Mouse (Mus musculus): ENCODE measurements around the gene Klf15.

DNA sequence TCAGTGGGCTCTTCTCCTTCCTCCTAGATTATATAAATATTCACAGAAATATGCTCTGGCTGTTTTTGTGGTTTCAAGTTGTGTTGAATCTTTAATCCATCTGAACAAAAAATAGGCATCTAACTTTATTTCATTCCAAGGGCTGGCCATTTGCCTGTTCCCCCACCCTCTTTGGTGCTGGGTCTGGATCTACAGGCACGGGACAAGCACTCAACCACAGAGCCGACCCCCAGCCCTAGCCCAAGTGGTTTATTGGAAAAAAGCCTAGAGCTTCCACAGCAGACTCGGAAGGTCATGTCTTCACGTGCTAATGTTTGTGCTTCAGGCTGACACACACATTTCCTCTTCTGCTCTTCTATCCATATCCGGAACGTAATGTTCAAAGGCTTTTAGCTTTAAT is 43.5 kb downstream of the Klf15 start:
- no peak for TF ChIP-seq EP300 (IDR thresholded peaks at IDR 0.05; ENCODE audit: low read depth)
- TF ChIP-seq CTCF (IDR thresholded peaks at IDR 0.05; ENCODE audit: low read depth), result no peak

All from liver, embryonic 14.5 days (tissue).